Mouse (Mus musculus) telencephalon, adult 2 months (tissue): ENCODE results near the gene Cstf1.

Experiments
- DNase-seq: peaks from one replicate; pipeline ENCODE4 v3.0.0-alpha.2; 2011; ENCODE audit warnings: low read depth, low spot score

The Cstf1 gene

DNA sequence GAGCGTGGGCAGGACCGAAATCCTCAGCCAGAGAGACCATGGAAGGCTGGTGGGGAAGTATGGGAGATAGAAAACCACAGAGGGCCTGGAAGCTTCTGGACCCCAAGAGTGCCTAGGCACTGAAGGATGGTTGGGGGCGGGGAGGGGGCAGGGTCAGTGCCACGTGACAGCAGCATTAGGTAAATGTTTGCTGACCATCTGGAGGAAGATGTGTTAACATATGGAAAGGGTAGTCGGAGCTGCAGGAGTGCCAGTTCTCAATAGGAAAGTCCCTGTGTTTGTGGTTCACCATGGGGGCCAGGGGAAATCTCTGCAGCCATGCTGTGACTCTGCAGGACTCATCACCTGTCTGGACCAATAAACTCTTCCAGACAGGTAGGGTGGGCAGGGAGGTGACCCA lies 43.4 kb downstream of the Cstf1 start:
- DNase-seq: no peak

DNA sequence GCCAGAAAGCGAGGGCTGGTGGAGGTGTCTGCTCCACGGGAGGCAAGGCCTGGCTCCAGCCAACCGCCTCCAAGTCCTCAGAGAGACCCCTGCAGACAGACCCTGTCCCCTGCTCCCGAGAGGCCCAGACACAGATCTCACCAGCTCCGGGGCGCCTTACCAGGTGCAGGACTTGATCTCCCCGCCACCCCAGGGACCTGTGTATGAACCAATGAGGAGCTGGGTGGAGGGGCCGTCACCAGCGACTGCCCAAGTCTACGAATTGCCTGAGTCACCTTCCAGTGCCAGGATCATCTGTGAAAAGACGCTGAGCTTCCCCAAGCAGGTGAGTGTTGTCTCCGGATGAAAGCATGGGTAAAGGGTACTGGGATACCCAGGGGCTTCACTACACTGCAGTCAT lies 45.7 kb downstream of the Cstf1 start:
- DNase-seq: no peak

DNA sequence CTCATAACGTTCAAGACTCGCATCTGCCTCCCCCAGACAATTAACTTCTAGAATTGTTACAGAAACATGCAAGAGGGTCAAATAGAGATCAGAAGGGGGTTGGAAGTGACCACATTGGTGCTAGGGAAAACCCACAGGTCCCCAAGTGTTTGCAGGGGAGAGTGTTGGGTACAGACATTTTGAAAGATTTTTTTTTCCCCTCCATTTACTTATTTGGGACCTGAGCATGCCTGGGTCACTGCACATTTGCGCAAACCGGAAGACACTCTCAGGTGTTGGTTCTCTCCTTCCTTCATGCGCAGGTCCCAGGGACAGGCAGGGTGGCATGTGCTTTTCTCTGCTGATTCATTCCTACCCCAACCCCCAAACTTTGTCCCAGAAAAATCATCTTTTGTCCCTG lies 46.4 kb downstream of the Cstf1 start:
- DNase-seq: no peak

GRCm38 (mm10) chr2:172418208-172418607 lies 47.7 kb downstream of the Cstf1 start:
- no peak for DNase-seq

GRCm38 (mm10) chr2:172430609-172431008 lies 60.1 kb downstream of the Cstf1 start:
- no peak for DNase-seq
